Mouse (Mus musculus): ENCODE data around the gene Rpusd3.

DNA sequence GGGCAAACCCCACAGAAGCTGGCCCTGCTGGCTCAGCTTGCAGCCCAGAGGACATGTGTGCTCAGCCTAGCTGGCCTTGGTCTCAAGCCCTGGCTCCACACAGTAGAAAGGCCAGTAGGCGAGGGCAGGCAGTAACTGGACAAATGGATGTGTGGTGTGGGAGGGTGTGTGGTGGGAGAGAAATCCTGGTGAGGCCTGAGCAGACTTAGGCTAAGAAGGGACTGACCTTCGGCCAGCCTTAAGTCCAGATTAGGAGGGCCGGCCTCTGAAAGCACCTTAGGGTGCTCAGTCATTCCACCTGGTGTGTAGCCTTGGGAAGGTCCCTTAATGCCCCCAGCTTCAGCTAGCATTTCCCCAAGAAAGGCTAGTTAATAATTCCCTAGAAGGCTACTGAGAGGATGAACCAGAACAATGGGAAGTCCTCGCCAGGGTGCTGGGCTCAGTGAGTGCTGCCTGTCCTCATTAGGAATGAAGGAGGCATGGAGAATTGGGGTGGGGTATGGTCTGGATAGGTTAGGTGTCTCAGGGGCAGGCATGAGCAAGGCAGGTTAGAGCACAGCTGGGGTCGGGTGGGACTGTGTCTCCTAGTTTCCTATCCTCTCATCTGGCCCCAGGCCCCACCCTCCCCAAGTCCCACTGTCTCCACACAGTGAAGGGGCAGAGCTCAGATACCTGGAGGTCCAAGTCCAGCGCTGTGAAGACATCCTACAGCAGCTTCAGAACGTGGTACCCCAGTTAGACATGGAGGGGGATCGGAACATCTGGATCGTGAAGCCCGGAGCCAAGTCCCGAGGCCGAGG is 14.3 kb downstream of the Rpusd3 start:
- TF ChIP-seq CTCF (IDR thresholded peaks at IDR 0.05; ENCODE audit: low read depth, low read length) (no peak), POLR2A (IDR thresholded peaks at IDR 0.05; ENCODE audit: extremely low read depth, insufficient read depth, low read length) (no peak)

Measured in liver, adult 2 months (tissue).